Mouse (Mus musculus) adrenal gland, adult 18-20 months (tissue): ENCODE results near the gene Ubc. TPM values are rescaled to one million over a fixed set of nuclear protein-coding genes. Genes with fewer than 3 reads are reported as not detected.
"Not testable (repeated sequence)": the region's sequence is repeated elsewhere in the genome, so short reads cannot be mapped to it uniquely, and the experiment has no call there.

Experiments used
- DNase-seq, 2 experiments: peaks; one replicate each; pipeline ENCODE4 v3.0.0; 2021 to 2022; ENCODE audit warnings: low spot score in 2 of 2
- total RNA-seq, 2 experiments: library from RNA; stranded (reverse); gene quantifications; 1 replicate in 1 of 2; 2 replicates in 1 of 2; pipeline ENCODE4 v1.2.3; 2021

The Ubc gene
- total RNA-seq, 2 experiments from 2014 or later: 1,721 to 2,004 TPM

DNA sequence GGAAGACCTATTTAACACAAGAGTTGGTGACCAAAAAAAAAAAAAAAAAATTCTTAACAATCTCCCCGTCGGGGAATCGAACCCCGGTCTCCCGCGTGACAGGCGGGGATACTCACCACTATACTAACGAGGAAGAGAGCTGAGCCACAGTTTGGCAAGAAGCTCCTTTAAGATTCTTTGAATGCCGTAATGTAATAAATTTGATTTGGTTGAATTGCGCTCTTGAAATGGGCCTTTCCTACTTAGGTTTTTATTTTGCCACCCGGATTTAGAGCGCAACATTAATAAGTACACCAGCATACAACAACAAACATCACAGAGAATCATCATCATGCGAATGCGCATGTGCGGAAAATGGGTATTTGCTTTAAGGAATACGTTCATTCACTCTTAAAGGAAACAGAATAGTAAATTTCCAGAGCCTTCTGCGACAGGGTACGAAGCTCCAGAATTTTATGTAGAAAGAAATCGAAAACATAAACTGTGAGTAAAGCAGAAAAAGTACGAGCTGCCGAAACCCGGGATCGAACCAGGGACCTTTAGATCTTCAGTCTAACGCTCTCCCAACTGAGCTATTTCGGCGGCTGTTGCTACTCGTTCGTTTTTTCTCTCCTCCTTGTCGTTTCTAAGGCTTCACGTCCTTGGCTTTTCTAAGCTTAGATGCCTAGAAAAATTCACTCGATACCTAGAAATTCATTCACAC is 15.7 kb upstream of the Ubc start:
- DNase-seq: peak; percentile 87 to 95

GRCm38 (mm10) chr5:125404903-125405545 is 15.0 kb upstream of the Ubc start:
- DNase-seq: no peak

- no peak for DNase-seq
Measured at GRCm38 (mm10) chr5:125404536-125404902, 14.5 kb upstream of the Ubc start.

DNA sequence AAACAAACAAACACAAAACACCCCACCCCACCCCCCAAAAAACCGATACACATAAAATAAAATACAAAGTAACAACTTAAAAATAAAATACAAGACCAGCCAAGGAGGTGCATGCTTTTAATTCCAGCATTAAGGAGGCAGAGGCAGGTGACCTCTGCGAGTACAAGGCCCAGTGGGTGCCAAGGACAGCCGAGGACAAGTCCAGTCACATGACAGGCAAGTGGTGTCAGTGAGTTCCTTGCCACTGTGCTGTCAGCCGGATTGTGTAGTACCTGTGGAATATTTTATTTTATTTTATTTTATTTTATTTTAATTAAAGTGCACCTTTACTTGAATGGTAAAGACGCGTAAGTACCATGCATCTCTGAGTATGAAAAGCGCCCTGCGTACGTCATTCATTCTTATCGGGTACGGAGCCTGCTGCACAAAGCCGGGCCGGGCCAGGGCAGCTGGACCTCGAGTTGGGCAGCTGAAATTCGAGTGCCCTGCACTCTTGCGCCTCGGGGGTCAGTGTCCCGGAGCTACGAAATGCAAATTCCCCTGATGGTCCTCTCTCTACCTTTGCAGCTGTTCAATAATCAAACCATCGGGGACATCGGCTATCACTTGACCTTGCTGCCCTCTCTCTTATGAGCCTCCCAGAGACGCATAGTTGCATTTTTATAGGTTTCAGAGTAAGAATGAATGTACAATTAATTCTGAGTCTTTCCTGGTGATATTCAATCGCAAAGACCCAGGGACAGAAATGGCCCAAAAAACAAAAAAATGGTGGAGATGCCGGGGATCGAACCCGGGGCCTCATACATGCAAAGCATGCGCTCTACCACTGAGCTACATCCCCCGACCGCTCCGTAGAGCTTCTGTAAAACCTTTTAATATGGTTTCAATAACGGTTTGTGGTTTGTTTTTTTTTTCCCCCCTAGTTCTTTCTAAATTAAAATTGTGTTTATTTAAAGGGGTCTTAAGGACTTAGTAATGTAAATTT is 13.8 kb upstream of the Ubc start:
- peak; percentile 75 to 83 for DNase-seq

DNA sequence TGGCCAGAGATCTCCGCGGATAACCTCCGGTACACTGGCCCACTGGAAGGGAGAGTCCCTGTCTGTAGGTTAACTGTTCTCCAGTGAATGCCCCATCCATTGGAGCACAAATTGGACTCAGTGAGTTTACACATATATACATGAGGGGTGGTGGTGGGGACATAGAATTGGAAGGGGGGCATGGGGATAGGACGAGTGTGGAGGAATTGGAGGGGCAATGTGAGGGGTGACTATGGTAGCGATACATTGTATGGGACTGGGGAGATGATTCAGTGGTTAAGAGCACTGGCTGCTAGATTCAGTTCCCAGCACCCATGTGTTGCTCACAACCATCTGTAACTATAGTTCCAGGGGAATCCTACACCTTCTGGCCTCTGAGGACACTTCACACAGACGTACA is 13.0 kb upstream of the Ubc start:
- no peak for DNase-seq

DNA sequence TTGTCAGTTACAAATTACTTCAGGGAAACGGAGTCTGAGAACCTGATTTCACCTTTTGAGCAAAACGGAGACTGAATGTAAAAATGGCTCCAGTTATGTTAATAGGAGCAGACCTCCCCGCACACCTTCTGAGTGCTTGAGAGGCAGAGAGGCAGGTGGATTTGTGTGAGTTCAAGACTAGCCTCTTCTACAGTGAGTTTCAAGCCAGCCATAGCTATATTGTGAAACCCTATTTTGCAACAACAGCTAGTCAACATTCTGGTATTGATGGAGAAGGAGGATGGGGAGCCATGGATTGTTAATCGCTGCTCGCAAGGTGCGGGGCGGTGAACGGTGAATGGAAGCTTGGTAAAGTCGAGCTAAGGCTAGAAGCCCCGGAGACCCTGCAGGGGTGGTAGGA is 12.5 kb upstream of the Ubc start:
- DNase-seq: no peak

GRCm38 (mm10) chr5:125400903-125401302 is 10.9 kb upstream of the Ubc start:
- no peak for DNase-seq

DNA sequence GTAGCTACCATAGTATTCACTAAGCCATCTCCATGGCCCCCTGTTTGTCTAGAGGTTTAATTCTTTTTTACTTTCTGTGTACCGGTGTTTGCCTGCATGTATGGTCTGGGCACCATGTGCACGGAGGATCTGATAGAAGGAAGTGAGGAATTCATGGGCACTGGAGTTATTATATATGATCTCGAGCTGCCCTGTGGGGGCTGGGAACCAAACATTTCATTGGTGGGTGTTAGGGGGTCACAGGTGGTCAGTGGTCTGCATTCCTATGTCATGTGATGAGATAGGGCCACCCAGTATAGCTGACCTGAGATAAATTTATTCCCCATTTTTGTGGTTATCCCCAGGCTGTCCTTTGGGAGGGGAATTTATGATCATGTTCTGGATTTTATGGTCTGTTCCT is 5.0 kb upstream of the Ubc start:
- DNase-seq: no peak

DNA sequence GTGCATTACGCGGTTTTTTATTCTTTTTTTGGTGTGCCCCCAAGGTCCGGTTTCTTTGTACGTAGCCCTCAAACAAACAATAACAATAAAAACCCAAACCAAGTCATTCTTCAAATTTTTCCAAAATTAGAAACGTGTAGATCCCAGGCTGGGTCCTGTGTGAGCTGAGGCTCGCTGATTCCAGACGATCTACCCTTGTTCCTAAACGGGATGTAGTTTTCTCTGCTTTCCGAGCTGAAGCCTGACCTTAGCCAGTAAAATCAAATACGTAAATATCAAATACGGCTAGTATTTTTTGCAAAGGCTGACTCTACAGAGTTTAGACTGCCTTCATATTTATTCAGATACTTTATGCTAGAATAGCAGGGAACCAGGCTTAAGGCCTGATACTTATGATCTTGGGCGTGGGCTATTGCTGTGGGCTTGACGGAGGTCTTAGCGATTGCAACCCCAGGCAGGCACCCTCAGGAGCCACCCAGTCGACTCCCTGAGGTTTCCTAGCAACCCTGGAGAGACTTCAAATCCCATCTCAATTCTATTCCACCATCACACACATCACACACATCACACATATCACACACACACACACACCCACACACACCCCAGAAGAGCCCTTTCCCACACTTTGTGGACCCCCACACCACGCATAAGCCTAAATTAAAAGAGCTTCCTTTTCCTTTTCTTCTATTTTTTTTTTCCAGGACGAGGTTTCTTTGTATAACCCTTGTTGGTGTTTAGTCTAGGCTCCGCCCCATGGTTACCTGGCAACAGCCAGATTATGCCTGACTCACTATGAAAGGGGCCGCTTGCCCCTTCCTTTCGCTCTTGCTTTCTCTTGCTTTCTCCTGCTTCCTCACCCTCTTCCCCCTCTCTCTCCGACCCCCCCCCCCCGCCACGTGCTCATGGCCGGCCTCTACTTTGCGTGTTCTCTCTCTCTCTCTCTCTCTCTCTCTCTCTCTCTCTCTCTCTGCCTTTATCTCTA is 3.9 kb upstream of the Ubc start:
- peak in 1 of 2 experiments; percentile 64 for DNase-seq

GRCm38 (mm10) chr5:125392977-125393621 is 3.1 kb upstream of the Ubc start:
- DNase-seq: peak; percentile 93 to 94

GRCm38 (mm10) chr5:125392618-125392976 is 2.6 kb upstream of the Ubc start:
- no peak for DNase-seq

GRCm38 (mm10) chr5:125392176-125392575 is 2.2 kb upstream of the Ubc start:
- not testable (repeated sequence) for DNase-seq

- peak; percentile 63 to 70 for DNase-seq
Measured at GRCm38 (mm10) chr5:125391609-125392008, 1.6 kb upstream of the Ubc start.

GRCm38 (mm10) chr5:125390906-125391477 is 990 bp upstream of the Ubc start:
- no peak for DNase-seq

- peak; percentile 84 to 86 for DNase-seq
Measured at GRCm38 (mm10) chr5:125389131-125389578, 847 bp downstream of the Ubc start, which contains the start of gene Gm10382. Gene Gm10382 (plus strand): TSS chr5:125389322.

- no peak for DNase-seq
Measured at GRCm38 (mm10) chr5:125388358-125389092, 1.5 kb downstream of the Ubc start.

GRCm38 (mm10) chr5:125387295-125387694 is 2.7 kb downstream of the Ubc start:
- DNase-seq: not testable (repeated sequence)

DNA sequence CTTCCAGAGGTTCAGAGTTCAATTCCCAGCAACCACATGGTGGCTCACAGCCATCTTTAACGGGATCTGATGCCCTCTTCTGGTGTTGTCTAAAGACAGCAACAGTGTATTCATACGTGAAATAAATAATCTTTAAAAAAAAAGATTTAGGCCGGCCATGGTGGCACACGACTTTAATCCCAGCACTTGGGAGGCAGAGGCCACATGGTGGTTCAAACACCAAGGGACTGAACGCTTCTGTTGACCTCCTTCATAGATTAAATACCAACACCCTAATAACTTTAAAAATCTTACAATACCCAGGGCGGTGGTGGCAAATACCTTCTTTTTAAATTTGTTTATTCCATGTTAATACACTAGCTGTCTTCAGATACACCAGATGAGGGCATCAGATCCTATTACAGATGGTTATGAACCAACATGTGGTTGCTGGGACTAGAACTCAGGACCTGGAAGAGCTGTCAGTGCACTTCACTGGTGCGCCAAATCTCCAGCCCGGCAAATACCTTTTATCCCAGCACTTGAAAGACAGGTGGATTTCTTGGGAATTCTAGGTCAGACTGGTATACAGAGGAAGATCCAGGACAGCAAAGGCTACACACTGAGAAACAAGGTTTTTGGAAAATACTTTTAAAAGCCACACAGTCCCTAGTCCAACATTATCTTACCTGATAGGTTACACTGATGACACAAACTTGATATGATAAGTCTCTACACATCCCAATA is 4.6 kb downstream of the Ubc start:
- no peak for DNase-seq
